Mouse (Mus musculus) embryonic facial prominence, embryonic 12.5 days (tissue): Measurements from ENCODE around the gene 2310009B15Rik. TPM values are rescaled to one million over a fixed set of nuclear protein-coding genes. Genes with fewer than 3 reads are reported as not detected.

Experiments
- ATAC-seq: fragments of 200-750 bp; cut with Nextera tagmentation; 2 replicates; pipeline ENCODE4 v1.8.0; 2017; ENCODE audit not compliant: insufficient number of reproducible peaks, insufficient read depth, low FRiP score, low TSS enrichment
- H3K27ac ChIP-seq: fragments of 300-500 bp; sonication (generic); 2 replicates; pipeline ENCODE4 v1.5.1; 2016; ENCODE audit warnings: mild to moderate bottlenecking
- H3K27me3 ChIP-seq: fragments of 300-500 bp; sonication (generic); 2 replicates; pipeline ENCODE4 v1.6.1; 2016; ENCODE audit warnings: mild to moderate bottlenecking, moderate library complexity
- H3K36me3 ChIP-seq: fragments of 300-500 bp; sonication (generic); 2 replicates; pipeline ENCODE4 v1.6.1; 2016; ENCODE audit warnings: mild to moderate bottlenecking
- H3K4me1 ChIP-seq: fragments of 300-500 bp; sonication (generic); 2 replicates; pipeline ENCODE4 v1.6.1; 2016
- H3K4me2 ChIP-seq: fragments of 300-500 bp; sonication (generic); replicated peaks from 2 replicates; pipeline ENCODE4 v1.6.1; 2016; ENCODE audit warnings: mild to moderate bottlenecking, moderate library complexity
- H3K4me3 ChIP-seq: fragments of 300-500 bp; sonication (generic); 2 replicates; pipeline ENCODE4 v1.5.1; 2016; ENCODE audit warnings: mild to moderate bottlenecking
- H3K9ac ChIP-seq: fragments of 300-500 bp; sonication (generic); 2 replicates; pipeline ENCODE4 v1.6.1; 2016; ENCODE audit warnings: mild to moderate bottlenecking, moderate library complexity
- H3K9me3 ChIP-seq: fragments of 300-500 bp; sonication (generic); 2 replicates; pipeline ENCODE4 v1.6.1; 2016; ENCODE audit warnings: mild to moderate bottlenecking, moderate library complexity
- WGBS: fragments of 180-500 bp; shearing (Covaris S2); methylation state at CpG from one replicate; pipeline ENCODE4 v1.1.7; 2016; 5-methylcytosine and 5-hydroxymethylcytosine counted together
- polyA plus RNA-seq: library from polyadenylated mRNA; unstranded; fragments of >200 nt; fragmentation: Nextera tagmentation; extraction: Ambion mirVana; gene quantifications from 2 replicates; pipeline ENCODE4 v1.2.1, GENCODE M21; 2016

The 2310009B15Rik gene
- polyA plus RNA-seq, 1 experiment from 2014 or later = 43.2 TPM

DNA sequence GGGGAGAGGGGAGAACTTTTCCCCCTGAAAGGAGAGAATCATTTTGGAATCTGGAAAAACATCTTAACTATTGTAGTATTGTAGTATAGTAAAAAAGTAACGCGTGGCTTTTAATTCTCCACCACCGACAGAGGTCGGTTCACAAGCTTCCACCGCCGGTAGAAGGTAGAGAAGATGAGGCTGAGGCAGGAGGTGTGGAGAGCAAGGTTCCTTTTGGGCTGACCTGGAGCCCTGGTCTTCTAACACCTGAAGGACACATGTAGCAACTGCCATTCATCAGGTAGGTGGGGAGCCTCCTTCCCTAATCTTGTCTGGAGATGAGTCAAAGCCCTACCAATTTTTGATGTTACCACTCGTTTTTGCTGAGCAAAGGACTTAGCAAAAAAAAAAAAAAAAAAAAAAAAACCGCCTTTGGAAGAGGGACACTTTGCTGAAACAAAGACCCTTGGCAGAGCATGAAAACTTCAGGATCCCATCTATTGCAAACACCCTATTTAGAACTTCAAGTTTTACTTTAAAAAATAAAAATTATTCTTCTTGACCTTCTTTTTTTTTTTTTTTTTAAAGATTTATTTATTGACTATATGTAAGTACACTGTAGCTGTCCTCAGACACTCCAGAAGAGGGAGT is 7.0 kb downstream of the 2310009B15Rik start:
- H3K4me1 ChIP-seq = peaks cover 12% of the 10 kb centered on the region
- WGBS = 4% methylated on average over 8 of the region's 8 CpGs

DNA sequence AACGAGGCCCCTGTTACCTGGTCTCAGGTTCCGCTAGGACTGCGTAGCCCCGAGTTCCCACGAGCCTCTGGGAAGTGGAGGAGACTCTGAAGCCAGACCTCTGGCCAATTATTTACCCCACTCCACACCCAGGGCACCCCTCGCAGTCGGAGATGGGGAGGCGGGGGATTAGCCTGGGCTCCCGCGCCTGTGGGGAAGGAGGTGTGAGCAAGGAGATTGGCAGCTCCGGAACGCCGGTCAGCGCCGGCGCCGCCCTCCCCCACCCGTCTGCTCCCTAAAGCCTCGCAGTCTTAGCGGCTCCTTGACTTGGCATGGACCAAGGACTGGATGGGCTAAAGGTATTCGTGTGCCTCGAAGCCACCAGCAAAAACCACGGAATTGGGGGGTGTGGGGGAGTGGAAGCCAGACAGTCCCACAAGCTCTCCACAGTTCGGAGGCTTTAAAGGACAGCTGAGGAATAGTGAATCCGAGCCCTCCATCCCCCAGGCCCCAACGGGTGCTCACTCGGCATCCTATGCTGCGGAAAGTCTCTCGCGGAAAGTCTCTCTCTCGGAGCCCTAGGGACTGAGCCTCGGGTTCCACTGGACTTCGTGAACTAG is 8.0 kb downstream of the 2310009B15Rik start, which contains the start of gene Lhx9:
Gene Lhx9 (minus strand): TSS at position 67 of the 599 bp plus-strand sequence.
- Histone ChIP-seq H3K9me3 (no peaks in the 10 kb centered on the region), H3K4me2 (peak within 1 kb of the TSS; percentile 53), H3K4me1 (peaks cover 14% of the 10 kb centered on the region), H3K27ac (no peak within 1 kb of the TSS), H3K4me3 (peak within 1 kb of the TSS; percentile 34), H3K9ac (peak within 1 kb of the TSS; percentile 15; the same call in 1 of the 2 replicates), H3K27me3 (peaks cover 76% of the 10 kb centered on the region), H3K36me3 (no peaks in the 10 kb centered on the region)
- WGBS = under 1% methylated on average over 33 of the region's 33 CpGs
- ATAC-seq = peak; percentile 75

More for the DNA sequence above, 7.0 kb downstream of the 2310009B15Rik start:
- Histone ChIP-seq H3K4me3 (no peak overlapping the region), H3K27ac (no peak overlapping the region), H3K9me3 (no peaks in the 10 kb centered on the region), H3K4me2 (no peak overlapping the region), H3K27me3 (peaks cover 66% of the 10 kb centered on the region), H3K9ac (no peak overlapping the region), H3K36me3 (no peaks in the 10 kb centered on the region)
- ATAC-seq = no peak

DNA sequence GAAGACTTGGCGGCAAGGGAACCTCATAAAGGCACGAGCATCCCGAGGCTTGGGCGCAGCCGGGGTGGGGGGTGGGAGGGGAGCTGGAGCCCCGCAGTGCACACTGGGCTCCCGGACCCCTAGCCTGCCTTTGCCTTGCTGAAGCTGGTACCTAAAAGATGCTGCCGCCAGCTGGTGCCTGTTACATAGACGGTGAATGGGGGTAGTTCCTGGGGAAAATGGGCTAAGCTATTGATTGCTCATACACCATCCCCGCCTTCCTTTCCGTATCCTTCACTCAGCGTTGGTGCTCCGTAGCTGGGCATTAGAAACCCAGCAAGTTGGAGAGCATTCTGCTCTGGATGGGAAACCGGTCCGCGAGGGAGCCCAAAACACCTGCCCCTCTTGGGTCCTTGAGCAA is 8.6 kb downstream of the 2310009B15Rik start:
- Histone ChIP-seq H3K9me3 (no peaks in the 10 kb centered on the region), H3K4me1 (peaks cover 19% of the 10 kb centered on the region), H3K4me3 (peak overlapping the region; percentile 34; the same call in 1 of the 2 replicates), H3K27me3 (peaks cover 82% of the 10 kb centered on the region), H3K4me2 (peak overlapping the region; percentile 53), H3K27ac (no peak overlapping the region), H3K36me3 (no peaks in the 10 kb centered on the region), H3K9ac (no peak overlapping the region)
- 1% methylated on average over 16 of the region's 16 CpGs for WGBS
- ATAC-seq = no peak; the same call in 1 of the 2 replicates

DNA sequence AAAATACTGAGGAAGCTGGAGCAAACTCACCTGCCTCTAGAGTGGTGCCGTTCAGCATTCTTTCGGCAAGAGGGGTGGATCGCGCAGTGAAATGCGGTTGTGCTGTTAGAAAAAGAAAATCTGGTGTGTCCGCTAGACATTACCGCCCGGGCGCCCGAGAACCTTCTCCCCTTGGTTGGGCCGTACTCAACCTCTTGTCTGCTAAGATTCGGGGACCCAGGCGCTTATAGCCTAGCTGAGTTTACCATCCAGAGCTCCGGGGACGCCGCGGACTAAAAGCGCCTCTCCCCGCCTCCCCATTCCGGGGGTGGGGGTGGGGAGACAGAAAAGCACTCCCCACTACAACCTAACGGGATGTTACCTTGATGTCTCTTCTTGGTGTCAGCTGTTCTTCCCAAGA is 9.5 kb downstream of the 2310009B15Rik start:
- Histone ChIP-seq H3K9me3 (no peaks in the 10 kb centered on the region), H3K27ac (no peak overlapping the region), H3K4me2 (0 out of 2 replicates have a peak overlapping the region, but pooled peaks have one; percentile 15), H3K9ac (no peak overlapping the region), H3K4me3 (0 out of 2 replicates have a peak overlapping the region, but pooled peaks have one; percentile 12), H3K27me3 (peaks cover 90% of the 10 kb centered on the region), H3K36me3 (no peaks in the 10 kb centered on the region), H3K4me1 (peaks cover 19% of the 10 kb centered on the region)
- WGBS = 1% methylated on average over 21 of the region's 21 CpGs
- no peak for ATAC-seq

DNA sequence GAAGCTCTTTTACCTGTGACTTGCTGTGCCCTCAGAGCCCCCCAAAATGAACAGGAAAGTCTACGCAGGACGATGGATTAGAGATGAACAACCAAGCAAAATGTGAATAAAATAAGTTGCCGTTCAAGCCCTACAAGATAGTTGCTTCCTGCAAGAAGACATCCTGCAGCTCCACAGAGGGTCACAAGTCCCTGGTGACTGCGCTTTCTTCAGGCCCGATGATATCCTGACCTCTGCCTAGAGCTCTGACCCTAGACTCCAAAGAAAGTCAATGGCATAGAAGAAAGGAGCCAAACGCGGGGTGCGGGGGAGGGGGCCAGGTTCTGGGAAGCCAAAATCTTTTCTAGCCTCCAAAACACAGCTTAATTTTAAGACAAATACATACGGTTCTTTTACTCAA is 10.1 kb downstream of the 2310009B15Rik start:
- ATAC-seq = no peak
- H3K27me3 ChIP-seq = peaks cover 89% of the 10 kb centered on the region
- peaks cover 21% of the 10 kb centered on the region for H3K4me1 ChIP-seq
- 3% methylated on average over 9 of the region's 9 CpGs for WGBS
- no peak overlapping the region for H3K9ac ChIP-seq
- no peaks in the 10 kb centered on the region for H3K9me3 ChIP-seq
- no peaks in the 10 kb centered on the region for H3K36me3 ChIP-seq
- no peak overlapping the region for H3K4me2 ChIP-seq
- no peak overlapping the region for H3K4me3 ChIP-seq
- H3K27ac ChIP-seq = no peak overlapping the region

DNA sequence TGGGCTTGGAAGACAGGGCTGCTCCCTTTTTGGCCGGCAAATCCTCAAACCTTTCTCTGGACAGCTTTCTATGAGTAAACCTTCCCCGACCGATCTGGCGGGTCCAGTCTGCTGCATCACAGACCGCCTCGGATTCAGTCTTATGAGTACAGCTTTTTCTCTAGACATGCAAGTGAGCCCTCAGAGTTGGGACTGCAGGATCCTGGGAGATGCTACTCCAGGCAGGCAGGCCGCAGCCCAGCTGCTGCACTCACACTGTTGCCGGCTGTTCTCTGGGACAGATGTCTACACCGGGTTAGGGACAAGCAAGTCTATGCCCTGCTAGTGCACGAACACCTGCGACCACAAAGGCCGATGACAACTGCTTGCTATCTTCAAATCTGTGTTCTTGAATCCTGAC is 10.5 kb downstream of the 2310009B15Rik start:
- WGBS = 2% methylated on average over 12 of the region's 12 CpGs
- H3K4me3 ChIP-seq = no peak overlapping the region
- H3K4me2 ChIP-seq = no peak overlapping the region
- H3K36me3 ChIP-seq = no peaks in the 10 kb centered on the region
- ATAC-seq = no peak
- H3K27me3 ChIP-seq = peaks cover 84% of the 10 kb centered on the region
- peaks cover 25% of the 10 kb centered on the region for H3K4me1 ChIP-seq
- no peak overlapping the region for H3K9ac ChIP-seq
- H3K27ac ChIP-seq = no peak overlapping the region
- H3K9me3 ChIP-seq = no peaks in the 10 kb centered on the region

DNA sequence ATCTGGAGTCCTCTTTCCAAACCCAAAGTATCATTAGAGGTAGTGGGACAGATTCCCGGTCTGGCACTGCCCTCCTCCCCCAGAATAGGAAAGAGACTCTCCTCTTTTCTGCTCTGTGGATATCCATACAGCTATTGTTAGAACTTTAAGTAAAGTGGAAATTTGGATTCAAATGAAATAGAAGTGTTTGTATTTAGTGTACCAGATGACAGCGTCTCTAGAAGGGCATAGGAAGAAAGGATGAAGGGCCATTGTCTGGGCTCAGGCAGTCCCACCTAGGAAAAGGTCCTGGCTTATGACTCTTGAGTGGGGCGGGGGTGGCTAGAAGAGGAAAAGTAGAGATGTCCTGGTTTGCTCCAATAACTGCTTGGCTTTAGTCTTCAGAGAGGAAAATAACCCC is 11.2 kb downstream of the 2310009B15Rik start:
- Histone ChIP-seq H3K4me3 (no peak overlapping the region), H3K4me1 (peaks cover 26% of the 10 kb centered on the region), H3K9ac (no peak overlapping the region)

DNA sequence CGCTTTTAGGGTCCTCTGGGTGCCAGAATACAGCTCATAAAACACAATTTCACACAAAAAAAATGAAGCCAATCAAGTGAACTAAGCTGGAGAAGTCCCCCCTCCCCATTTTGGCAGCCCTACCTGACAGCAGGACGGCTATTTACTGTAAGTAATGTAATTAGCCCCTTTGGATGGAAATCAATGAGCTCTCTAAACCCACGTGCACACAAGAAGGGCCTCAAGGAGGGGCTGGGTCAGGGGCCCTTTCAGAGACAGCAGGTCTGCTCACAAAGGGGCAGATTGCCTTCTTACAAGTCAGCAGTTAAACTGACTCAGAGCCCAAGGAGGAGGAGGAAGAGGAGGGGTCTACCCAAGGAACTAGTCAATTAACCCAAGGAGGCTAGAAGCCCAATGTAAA is 12.5 kb downstream of the 2310009B15Rik start:
- no peak overlapping the region for H3K27ac ChIP-seq
- H3K9me3 ChIP-seq = no peaks in the 10 kb centered on the region
- 3% methylated on average over 3 of the region's 3 CpGs for WGBS
- no peak overlapping the region for H3K9ac ChIP-seq
- peaks cover 75% of the 10 kb centered on the region for H3K27me3 ChIP-seq
- peak overlapping the region; percentile 54; the same call in 1 of the 2 replicates for H3K4me2 ChIP-seq
- peaks cover 26% of the 10 kb centered on the region for H3K4me1 ChIP-seq
- no peaks in the 10 kb centered on the region for H3K36me3 ChIP-seq
- peak overlapping the region; percentile 36; the same call in 1 of the 2 replicates for H3K4me3 ChIP-seq
- no peak for ATAC-seq

More for the DNA sequence above, 11.2 kb downstream of the 2310009B15Rik start:
- Histone ChIP-seq H3K27ac (no peak overlapping the region), H3K9me3 (no peaks in the 10 kb centered on the region), H3K27me3 (peaks cover 78% of the 10 kb centered on the region), H3K4me2 (no peak overlapping the region), H3K36me3 (no peaks in the 10 kb centered on the region)
- 15% methylated on average over 3 of the region's 3 CpGs for WGBS
- no peak for ATAC-seq

DNA sequence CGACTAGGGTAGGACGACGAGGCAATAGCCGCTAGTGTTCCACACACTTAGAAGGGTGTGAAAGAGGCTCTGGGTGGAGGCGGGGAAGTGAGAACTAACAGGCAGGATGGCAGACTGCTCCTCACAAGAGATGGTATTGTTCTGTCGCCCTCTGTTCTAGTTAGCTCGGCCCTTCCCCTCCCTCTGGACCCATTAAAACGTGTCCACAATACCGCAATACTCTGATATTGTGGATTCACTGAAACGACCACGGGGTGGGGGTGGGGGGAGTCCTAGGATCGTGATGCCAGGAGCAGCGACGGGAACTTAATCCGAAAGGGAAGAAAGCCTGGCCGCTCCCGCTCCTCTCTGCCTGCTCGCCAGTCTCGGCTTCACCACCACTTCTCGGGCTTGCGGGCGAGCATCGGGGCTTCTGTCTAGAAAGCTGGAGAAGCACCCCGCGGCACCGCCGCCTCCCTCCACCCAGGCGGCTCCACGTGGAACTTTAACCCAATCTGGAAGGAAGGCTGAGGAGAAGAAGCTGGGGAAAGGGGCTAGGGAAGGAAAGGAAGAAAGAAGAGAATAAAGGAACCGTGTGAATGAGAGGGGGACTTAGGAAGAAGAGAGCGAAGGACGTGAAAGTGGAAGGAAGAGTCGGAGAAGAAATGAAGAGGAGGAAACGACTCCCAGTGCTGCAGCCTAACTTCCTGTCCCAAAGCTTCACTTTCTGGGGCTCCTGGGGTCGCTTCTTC is 13.1 kb downstream of the 2310009B15Rik start:
- WGBS = under 1% methylated on average over 35 of the region's 35 CpGs
- no peak for ATAC-seq
- Histone ChIP-seq H3K9ac (peak overlapping the region; percentile 40), H3K4me1 (peaks cover 22% of the 10 kb centered on the region), H3K4me2 (peak overlapping the region; percentile 54), H3K4me3 (peak overlapping the region; percentile 36), H3K27ac (no peak overlapping the region), H3K36me3 (no peaks in the 10 kb centered on the region), H3K27me3 (peaks cover 76% of the 10 kb centered on the region), H3K9me3 (no peaks in the 10 kb centered on the region)

DNA sequence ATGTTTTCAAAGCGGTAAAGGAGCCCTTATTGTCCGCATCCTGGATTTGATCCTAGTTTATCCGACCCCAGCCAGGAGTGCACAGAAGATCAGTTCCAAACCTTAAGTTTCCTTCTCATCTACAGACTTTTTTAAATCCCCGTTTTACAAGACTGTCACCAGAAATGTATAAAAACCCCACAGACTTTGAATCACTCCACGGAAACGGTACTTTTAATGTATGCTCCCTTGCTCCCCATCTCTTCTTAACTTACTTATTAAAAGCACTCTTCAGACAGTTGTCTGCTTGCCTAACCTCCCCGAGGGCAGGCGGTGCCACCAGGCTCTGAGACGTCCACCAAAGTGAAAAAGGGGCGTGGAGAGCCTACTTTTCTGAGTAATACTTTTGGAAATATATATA is 13.9 kb downstream of the 2310009B15Rik start:
- ATAC-seq = no peak
- Histone ChIP-seq H3K9me3 (no peaks in the 10 kb centered on the region), H3K27me3 (peaks cover 76% of the 10 kb centered on the region), H3K36me3 (no peaks in the 10 kb centered on the region), H3K27ac (no peak overlapping the region), H3K9ac (no peak overlapping the region), H3K4me1 (peaks cover 19% of the 10 kb centered on the region), H3K4me2 (peak overlapping the region; percentile 59), H3K4me3 (peak overlapping the region; percentile 36; the same call in 1 of the 2 replicates)
- 1% methylated on average over 10 of the region's 10 CpGs for WGBS

DNA sequence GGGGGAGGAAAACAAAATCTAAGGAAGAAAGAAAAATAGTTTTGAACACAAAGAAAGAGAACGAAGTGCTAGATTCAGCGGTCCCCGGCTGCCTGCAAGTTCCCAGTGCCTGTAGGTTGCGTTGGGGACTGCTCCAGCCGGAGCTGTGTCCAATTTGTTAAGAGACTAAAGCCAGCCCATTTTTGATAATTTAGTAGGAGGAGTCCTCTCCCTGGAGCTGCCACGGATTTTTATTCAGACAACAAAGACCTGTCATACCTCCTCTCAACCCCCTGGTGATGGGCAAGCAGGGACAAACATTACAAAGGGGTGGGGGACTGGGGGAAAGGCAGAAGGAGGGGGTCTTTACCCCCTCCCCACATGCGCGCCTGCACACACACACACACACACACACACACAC is 14.3 kb downstream of the 2310009B15Rik start:
- Histone ChIP-seq H3K4me3 (peak overlapping the region; percentile 36; the same call in 1 of the 2 replicates), H3K27me3 (peaks cover 76% of the 10 kb centered on the region), H3K36me3 (no peaks in the 10 kb centered on the region), H3K9me3 (no peaks in the 10 kb centered on the region), H3K9ac (no peak overlapping the region), H3K4me2 (peak overlapping the region; percentile 59), H3K4me1 (peaks cover 18% of the 10 kb centered on the region), H3K27ac (no peak overlapping the region)
- ATAC-seq = no peak
- WGBS = 1% methylated on average over 8 of the region's 8 CpGs
